Mouse (Mus musculus) stomach, embryonic 16.5 days (tissue): ENCODE measurements around the gene Rundc3a. TPM values are rescaled to one million over a fixed set of nuclear protein-coding genes. Genes with fewer than 3 reads are reported as not detected.
"Not testable (repeated sequence)": the region's sequence is repeated elsewhere in the genome, so short reads cannot be mapped to it uniquely, and the experiment has no call there.

Source experiments
- ATAC-seq: fragments of 200-750 bp; cut with Nextera tagmentation; 2 replicates; pipeline ENCODE4 v1.8.0; 2017; ENCODE audit warnings: moderate number of reproducible peaks, moderate TSS enrichment; ENCODE audit not compliant: insufficient read depth, low FRiP score
- H3K27ac ChIP-seq: fragments of 300-500 bp; sonication (generic); 2 replicates; pipeline ENCODE4 v1.5.1; 2014; ENCODE audit warnings: low read length
- H3K27me3 ChIP-seq: fragments of 300-500 bp; sonication (generic); 2 replicates; pipeline ENCODE4 v1.6.1; 2014; ENCODE audit warnings: low read length, control low read depth, mixed read lengths; ENCODE audit not compliant: control insufficient read depth, insufficient read depth
- H3K36me3 ChIP-seq: fragments of 300-500 bp; sonication (generic); 2 replicates; pipeline ENCODE4 v1.6.1; 2014; ENCODE audit warnings: low read length; ENCODE audit not compliant: control insufficient read depth, insufficient read depth
- H3K4me1 ChIP-seq: fragments of 300-500 bp; sonication (generic); 2 replicates; pipeline ENCODE4 v1.6.1; 2014; ENCODE audit warnings: low read length, control low read depth, mixed read lengths; ENCODE audit not compliant: control insufficient read depth, insufficient read depth
- H3K4me2 ChIP-seq: fragments of 300-500 bp; sonication (generic); 2 replicates; pipeline ENCODE4 v1.6.1; 2014; ENCODE audit warnings: low read depth, low read length, mixed read lengths
- H3K4me3 ChIP-seq: fragments of 300-500 bp; sonication (generic); replicated peaks from 2 replicates; pipeline ENCODE4 v1.5.1; 2014; ENCODE audit warnings: mild to moderate bottlenecking, low read length
- H3K9ac ChIP-seq: fragments of 300-500 bp; sonication (generic); 2 replicates; pipeline ENCODE4 v1.6.1; 2014; ENCODE audit warnings: low read length
- H3K9me3 ChIP-seq: fragments of 300-500 bp; sonication (generic); replicated peaks from 2 replicates; pipeline ENCODE4 v1.6.1; 2016; ENCODE audit warnings: low read length, control low read depth; ENCODE audit not compliant: control insufficient read depth
- WGBS: fragments of 180-500 bp; shearing (Covaris S2); extraction: QIAGEN DNeasy Blood & Tissue Kit; methylation state at CpG from one replicate; pipeline ENCODE4 v1.1.7; 2014; 5-methylcytosine and 5-hydroxymethylcytosine counted together
- polyA plus RNA-seq: library from polyadenylated mRNA; unstranded; fragments of >200 nt; fragmentation: Nextera tagmentation; extraction: Ambion mirVana; gene quantifications from 2 replicates; pipeline ENCODE4 v1.2.1, GENCODE M21; 2015

Rundc3a gene
- polyA plus RNA-seq, 1 experiment from 2014 or later: 7.6 TPM

DNA sequence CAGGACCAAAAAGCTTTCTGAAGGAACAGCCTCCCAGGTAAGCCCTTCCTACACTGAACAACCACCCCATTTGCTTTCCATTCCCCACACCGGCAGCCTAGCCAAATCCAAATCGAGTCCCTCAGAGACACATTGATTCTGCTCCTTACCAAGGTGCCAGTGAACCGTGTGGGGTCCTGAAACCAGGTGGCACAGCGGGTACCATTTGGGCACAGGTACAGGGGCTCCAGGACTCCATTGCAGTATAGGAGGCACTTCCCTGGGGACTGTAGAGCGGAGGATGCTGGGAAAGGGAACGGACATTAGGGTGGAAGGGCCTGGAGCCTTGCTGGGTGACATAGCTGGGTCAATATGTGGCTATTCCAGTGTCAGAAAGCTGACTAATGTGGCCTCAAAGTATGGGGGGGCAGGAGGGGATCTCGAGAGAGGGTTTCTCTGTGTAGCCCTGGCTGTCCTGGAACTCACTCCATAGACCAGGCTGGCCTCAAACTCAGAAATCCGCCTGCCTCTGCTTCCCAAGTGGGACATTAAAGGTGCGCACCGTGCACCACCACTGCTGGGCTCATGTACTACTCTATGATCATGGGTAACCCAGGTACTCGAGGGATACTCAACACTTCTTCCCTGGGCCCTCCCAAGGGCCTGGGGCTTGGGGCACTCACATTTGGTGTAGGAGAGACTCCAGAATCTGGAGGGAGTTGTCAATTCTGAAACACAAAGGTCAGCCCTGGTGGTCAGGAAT lies 12.5 kb downstream of the Rundc3a start:
- Histone ChIP-seq H3K4me3 (peak overlapping the region; percentile 93), H3K4me2 (peak overlapping the region; percentile 57; the same call in 1 of the 2 replicates), H3K4me1 (peaks cover 26% of the 10 kb centered on the region), H3K9me3 (no peaks in the 10 kb centered on the region), H3K27ac (no peak overlapping the region), H3K27me3 (no peaks in the 10 kb centered on the region), H3K9ac (peak overlapping the region; percentile 90), H3K36me3 (peaks cover 14% of the 10 kb centered on the region)
- 82% methylated on average over 11 of the region's 11 CpGs for WGBS
- no peak for ATAC-seq

DNA sequence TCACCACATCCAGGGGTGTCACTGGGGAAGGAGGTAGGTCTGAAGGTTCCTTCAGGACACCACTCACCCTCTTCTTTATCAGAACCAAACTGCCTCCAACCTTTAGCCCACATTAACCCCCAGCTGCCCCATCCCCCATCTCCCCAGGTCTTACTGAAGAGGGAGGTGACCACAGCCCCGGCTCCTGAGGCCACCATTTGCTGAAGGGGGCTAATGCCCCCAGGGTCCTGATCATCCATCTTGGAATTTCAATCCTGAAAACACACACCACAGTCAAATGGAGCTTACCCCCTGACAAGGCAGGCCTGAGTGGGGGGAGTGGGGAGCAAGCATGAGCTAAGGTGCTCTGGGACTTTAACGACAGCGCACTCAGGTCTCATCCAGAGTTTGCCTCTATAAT lies 13.2 kb downstream of the Rundc3a start:
- Histone ChIP-seq H3K36me3 (peaks cover 14% of the 10 kb centered on the region), H3K4me3 (peak overlapping the region; percentile 93), H3K4me2 (peak overlapping the region; percentile 57), H3K9me3 (no peaks in the 10 kb centered on the region), H3K27me3 (no peaks in the 10 kb centered on the region), H3K9ac (peak overlapping the region; percentile 90), H3K4me1 (peaks cover 27% of the 10 kb centered on the region), H3K27ac (peak overlapping the region; percentile 90)
- no peak for ATAC-seq
- WGBS: 11% methylated on average over 3 of the region's 3 CpGs

DNA sequence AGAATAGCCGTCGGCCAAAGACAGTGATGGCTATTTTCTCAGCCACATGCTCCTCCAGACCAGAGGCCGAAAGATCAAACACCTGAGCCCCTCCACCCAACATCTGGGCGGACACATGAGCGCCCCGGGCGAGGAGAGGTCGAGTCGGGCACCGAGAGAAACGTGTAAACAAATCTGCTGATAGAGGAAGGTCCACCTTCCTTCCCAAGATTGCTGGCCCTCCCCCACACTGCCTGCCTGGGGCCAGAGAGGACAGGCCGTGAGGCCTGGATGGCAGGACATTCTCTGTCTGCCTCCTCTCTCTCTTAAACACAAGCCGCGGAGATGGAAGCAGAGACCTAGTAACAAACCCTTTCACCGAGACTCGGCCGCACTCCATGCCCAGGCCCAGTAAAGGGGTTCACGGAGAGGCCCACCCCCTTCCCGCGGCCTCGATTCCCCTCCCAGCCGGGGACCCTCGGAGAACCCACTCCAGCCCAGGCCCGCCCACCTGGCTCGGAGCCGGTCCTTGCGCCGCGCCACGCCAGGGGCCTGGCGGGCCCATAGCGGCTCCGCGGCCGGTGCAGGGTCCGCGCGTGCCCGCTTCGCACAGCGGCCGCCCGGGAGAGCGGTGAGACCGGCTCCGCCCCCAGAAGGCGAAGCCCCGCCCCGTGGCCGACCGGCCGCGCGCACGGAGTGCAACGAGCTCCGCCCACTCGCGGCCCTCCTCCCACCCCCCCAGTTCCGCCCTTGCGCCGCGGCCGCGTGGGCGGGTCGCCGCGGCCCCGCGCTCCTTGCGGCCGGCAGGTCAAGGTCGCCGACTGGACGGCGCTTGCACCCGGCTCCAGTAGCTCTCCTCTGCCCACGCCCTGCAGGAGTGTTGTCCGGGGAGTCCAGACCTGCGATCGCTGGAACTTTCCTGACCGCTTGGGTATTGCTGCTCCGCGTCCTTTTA lies 14.0 kb downstream of the Rundc3a start:
- Histone ChIP-seq H3K9me3 (no peaks in the 10 kb centered on the region), H3K27ac (peak overlapping the region; percentile 90), H3K9ac (peak overlapping the region; percentile 90), H3K4me3 (peak overlapping the region; percentile 93), H3K4me2 (peak overlapping the region; percentile 86), H3K27me3 (no peaks in the 10 kb centered on the region), H3K4me1 (peaks cover 29% of the 10 kb centered on the region), H3K36me3 (peaks cover 14% of the 10 kb centered on the region)
- peak; percentile 76 for ATAC-seq
- WGBS: under 1% methylated on average over 85 of the region's 85 CpGs

DNA sequence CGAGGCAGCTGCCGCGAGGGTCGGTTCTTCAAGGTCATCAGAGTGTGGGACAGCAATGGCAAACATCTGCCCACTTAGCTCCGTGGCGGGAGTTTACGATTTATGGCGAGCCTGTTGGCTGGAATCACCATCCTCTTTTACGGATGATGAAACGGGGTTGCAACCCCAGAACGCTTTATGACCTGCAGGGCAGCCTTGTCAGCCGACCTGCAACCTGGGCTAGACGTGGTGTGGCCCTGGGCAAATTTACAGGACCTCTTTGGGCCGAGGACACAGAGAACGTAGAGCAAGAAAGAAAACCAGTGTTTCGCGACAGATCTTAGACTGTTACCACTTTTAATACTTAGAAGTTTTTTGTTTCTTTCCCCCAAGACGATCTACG lies 14.6 kb downstream of the Rundc3a start, which contains the start of gene Slc25a39:
TSS of gene Slc25a39 (minus strand) at position 113 of the 382 bp plus-strand sequence.
- Histone ChIP-seq H3K9ac (peak within 1 kb of the TSS; percentile 90), H3K4me3 (peak within 1 kb of the TSS; percentile 93), H3K27me3 (no peaks in the 10 kb centered on the region), H3K9me3 (no peaks in the 10 kb centered on the region), H3K27ac (peak within 1 kb of the TSS; percentile 90), H3K36me3 (peaks cover 10% of the 10 kb centered on the region), H3K4me2 (peak within 1 kb of the TSS; percentile 86), H3K4me1 (peaks cover 29% of the 10 kb centered on the region)
- no peak for ATAC-seq
- under 1% methylated on average over 19 of the region's 19 CpGs for WGBS

DNA sequence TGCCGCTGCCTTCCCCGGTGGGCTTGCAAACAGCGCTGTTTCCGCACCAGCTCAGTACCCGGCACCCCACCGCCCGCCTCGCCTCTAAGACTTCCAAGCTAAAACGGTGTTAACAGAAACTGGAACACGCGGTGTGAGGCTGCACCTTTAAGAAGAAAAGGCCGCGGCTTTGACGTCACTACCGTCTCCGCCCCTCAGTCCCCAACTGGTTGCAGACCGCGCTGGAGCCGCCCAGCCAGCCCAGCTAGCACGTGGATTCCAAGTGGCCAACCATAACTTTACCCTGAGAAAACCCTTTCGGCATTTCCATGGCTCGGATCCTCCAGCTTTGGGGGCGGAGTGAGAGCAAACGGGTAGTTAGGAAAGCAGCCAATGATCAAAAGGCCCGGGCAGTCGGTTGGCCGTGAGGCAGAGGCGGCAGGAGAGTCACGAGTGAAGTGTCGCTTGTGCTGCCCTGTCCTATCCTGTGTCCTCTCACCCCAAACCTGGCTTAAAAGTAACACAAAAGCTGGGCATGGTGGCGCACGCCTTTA lies 15.2 kb downstream of the Rundc3a start:
- Histone ChIP-seq H3K9me3 (no peaks in the 10 kb centered on the region), H3K27ac (peak overlapping the region; percentile 90), H3K4me1 (peaks cover 29% of the 10 kb centered on the region), H3K4me3 (peak overlapping the region; percentile 93), H3K27me3 (no peaks in the 10 kb centered on the region), H3K4me2 (peak overlapping the region; percentile 86), H3K9ac (peak overlapping the region; percentile 90), H3K36me3 (peaks cover 4% of the 10 kb centered on the region; the same call in 1 of the 2 replicates)
- WGBS: under 1% methylated on average over 32 of the region's 32 CpGs
- ATAC-seq: peak; percentile 95

DNA sequence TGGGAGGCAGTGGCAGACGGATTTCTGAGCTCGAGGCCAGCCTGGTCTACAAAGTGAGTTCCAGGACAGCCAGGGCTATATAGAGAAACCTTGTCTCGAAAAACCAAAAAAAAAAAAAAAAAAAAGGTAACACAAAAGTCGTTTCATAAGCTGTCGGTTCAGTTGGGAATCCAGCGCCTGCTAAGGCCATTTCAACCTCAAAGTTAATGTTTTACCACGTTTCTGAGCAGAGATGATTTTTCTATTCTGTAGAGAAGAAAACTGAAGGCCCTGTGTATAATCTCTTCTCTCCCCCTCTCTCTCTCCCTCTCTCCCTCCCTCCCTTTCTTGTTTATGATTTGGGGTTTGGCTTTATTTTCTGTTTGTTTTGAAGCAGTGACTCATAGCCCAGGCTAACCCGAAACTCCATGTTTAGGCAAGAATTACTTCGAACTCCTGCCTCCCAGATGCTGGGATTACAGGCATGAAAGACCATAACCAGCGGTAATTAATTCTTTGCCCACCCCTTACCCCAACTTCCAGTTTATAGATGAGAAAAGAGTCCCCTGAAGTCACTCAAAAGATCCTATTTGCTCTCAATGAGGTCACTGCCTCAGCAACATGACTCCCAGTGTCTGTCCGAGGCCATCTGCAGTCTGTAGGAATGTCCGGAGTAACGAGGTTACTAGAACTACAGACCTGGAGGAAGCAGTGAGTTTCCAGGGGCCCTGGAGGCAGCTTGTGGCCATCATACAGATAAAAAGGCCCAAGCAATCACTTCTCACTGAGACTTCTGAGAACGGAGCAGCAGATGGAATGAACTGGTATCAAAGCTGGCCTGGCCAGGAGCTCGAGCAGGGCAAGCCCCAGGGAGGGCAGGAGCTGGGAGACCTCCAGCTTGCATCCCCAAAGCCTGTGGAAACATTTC lies 15.9 kb downstream of the Rundc3a start:
- Histone ChIP-seq H3K36me3 (no peaks in the 10 kb centered on the region), H3K4me3 (peak overlapping the region; percentile 93), H3K27ac (peak overlapping the region; percentile 90), H3K4me1 (peaks cover 29% of the 10 kb centered on the region), H3K9me3 (no peaks in the 10 kb centered on the region), H3K4me2 (peak overlapping the region; percentile 86), H3K27me3 (no peaks in the 10 kb centered on the region), H3K9ac (peak overlapping the region; percentile 57)
- no peak for ATAC-seq
- 33% methylated on average over 15 of the region's 15 CpGs for WGBS

DNA sequence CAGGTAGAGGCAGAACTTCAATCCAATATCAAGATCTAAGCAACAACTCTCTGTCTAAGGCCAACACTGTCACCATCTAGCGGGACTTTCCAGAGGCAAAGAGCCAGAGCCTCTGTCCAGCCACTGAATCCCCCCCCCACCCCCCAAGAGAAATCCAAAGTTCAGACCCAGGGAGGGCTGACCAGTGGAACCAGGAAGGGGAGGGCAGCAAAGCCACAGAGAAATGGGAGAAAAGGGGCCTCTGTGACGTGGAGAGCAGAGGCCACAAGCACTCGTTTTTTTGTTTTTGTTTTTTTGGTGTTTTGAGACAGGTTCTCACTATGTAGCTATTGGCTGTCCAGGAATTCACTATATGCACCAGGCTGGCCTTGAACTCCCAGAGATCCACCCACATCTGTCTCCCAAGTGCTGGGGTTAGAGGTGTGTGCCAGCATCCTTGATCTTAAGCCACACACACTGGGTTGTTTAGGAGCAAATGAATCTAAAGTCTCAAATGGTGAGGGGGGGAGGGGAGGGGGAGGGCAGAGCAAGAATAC lies 16.7 kb downstream of the Rundc3a start:
- no peak for ATAC-seq
- Histone ChIP-seq H3K4me3 (no peak overlapping the region), H3K9me3 (no peaks in the 10 kb centered on the region), H3K4me2 (no peak overlapping the region), H3K4me1 (peaks cover 29% of the 10 kb centered on the region), H3K27ac (no peak overlapping the region; the same call in 1 of the 2 replicates), H3K9ac (0 out of 2 replicates have a peak overlapping the region, but pooled peaks have one; percentile 28), H3K36me3 (no peaks in the 10 kb centered on the region), H3K27me3 (no peaks in the 10 kb centered on the region)
- WGBS: 76% methylated on average over 3 of the region's 3 CpGs

DNA sequence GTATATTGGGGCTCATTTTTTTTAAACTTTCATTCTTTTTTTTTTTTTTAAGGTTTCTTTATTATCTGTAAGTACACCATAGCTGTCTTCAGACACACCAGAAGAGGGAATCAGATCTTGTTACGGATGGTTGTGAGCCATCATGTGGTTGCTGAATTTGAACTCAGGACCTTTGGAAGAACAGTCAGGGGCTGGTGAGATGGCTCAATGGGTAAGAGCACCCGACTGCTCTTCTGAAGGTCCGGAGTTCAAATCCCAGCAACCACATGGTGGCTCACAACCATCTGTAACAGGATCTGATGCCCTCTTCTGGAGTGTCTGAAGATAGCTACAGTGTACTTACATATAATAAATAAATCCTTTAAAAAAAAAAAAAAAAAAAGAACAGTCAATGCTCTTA lies 17.1 kb downstream of the Rundc3a start:
- ATAC-seq, H3K4me3 ChIP-seq, H3K9me3 ChIP-seq, H3K4me2 ChIP-seq, H3K27me3 ChIP-seq, H3K9ac ChIP-seq, H3K36me3 ChIP-seq, H3K27ac ChIP-seq: not testable (repeated sequence)
- WGBS: 97% methylated on average over 3 of the region's 3 CpGs
- H3K4me1 ChIP-seq: peaks cover 24% of the 10 kb centered on the region
